Mouse (Mus musculus): ENCODE results near the gene Abhd12b. TPM values are rescaled to one million over a fixed set of nuclear protein-coding genes. Genes with fewer than 3 reads are reported as not detected.

Abhd12b gene
- total RNA-seq (2021) = not detected

DNA sequence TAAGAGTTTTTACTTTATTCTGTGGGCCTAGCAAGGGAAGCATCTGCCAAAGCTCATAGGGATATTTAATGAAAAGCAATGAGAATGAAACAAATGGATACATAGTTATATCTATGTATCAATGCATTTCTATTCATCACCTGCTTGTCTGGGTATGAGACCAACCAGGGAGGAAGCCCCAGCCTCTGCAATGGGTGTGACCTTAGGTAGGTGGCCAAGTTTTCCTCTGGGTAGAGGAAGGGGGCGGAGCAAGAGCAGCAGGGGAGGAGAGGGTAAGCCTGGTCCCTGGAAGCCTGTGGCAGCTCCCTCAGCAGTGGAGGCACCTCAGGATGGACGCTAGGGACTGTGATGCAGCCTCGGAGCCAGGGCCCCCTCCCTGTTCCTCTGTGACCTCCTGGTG is at the start of gene Abhd12b:
Abhd12b (plus strand) TSS at position 301 of the 400 bp plus-strand sequence.
- DNase-seq (ENCODE audit: low spot score) = no peak
- intact Hi-C loops (cut with DNase I) = no loop called here

DNA sequence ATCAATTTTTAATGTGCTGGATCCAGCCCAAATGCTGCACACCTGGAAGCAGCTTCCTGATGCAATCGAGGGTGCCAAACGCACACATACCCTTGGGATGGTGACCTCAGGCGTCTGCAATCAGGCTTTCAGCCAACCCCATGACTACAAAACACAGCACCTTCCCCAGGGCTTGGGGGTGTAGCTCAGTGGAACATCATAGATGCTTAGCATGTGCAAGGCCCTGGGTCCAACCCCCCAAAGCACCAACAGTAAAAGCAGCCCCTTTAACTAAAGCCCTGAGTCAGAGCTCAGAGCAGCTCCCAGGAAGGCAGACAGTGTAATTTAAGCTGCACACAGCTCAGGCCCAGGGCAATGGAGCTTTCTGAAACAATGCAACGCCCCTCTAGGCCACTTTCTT is 49.7 kb upstream of the Abhd12b start:
- no peak for DNase-seq (ENCODE audit: low spot score)
- intact Hi-C loops (cut with DNase I) = no loop called here

DNA sequence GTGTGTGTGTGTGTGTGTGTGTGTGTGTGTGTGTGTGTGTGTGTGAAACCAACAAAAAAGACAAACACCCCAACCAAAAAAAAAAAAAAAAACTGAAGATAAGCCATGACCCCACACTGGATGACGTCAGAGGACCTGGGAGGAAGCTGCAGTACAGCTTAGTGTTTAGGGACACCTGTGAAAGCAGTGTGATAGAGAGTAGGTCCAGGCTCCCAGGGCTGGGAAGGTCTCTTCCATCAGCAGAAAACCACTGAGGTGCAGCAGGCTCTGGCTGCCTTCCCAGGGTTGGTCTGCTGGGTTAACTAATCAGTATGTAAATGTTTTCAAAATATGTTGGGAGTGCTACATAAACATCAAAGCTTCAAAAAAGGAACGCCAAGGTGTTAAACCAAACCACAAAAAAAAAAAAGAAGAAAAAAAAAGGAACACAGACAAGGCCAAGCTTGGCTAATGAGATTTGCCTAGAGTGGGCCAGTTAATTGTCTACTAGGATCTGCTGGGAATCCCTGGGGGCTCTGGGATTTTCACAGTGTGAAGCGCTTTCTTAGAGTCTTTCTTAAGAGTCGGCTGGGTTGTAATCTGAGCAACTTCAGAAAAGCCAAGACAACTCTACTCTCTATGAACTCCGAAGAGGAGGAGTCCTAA is 49.0 kb upstream of the Abhd12b start:
- no peak for DNase-seq (ENCODE audit: low spot score)
- intact Hi-C loops (cut with DNase I) = no loop called here

DNA sequence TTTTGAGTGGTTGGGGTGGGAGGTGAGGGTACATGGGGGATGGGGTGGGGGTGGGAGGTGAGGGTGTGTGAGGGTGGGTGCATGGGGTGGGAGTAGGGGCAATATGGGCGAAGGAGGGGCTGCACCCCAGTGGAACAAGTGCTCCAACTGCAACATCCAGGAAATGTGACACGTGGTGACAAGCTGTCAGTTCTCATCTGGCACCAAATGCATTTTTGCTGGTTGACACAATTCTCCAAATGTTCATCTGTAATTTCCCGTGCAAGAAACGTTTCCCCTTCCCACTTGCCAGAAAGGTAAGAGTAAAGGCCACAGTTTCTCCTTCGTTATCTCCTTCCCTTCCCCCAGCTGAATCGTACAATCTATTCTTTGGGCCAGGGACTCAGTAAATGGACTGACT is 48.1 kb upstream of the Abhd12b start:
- intact Hi-C loops (cut with DNase I) = no loop called here
- DNase-seq (ENCODE audit: low spot score) = no peak

DNA sequence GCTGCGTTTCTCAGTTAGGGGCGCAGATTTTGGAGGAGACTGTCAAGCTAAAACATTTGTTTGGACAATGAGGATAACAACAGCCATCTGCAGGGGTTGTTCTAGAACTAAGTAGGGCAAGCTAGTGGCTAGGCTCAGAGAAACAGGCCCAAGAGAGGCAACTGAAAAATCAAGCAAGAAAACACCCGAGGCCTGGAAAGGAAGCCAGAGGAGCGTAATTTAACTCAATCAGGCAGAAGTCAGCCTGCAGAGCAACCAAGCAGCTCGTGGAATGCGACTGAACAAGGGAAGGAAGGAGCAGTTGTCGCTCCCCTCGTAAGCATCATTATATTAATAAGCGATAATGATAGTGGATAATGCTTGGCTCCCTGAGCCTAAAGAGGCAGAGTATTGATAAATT is 47.4 kb upstream of the Abhd12b start:
- intact Hi-C loops (cut with DNase I) = no loop called here
- DNase-seq (ENCODE audit: low spot score) = no peak

DNA sequence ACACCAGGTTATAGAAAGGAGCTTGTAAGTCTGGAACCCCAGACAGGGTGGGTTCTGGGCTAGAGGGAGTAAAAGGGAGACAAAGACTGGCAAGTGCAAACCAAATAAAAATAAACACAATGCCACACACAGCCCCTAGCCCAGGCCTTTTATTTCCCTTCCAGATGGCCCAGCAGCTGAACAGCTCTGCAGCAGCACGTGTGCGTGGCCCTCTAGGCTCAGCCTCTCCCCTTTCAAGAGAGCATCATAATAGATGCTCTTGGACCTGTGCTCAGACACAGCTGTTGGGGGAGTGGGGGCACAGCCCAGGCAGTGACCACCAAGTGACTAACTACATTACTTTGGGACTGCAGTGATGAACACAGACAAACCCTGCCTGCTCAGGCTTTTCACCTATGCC is 45.8 kb upstream of the Abhd12b start:
- intact Hi-C loops (cut with DNase I) = no loop called here
- no peak for DNase-seq (ENCODE audit: low spot score)

DNA sequence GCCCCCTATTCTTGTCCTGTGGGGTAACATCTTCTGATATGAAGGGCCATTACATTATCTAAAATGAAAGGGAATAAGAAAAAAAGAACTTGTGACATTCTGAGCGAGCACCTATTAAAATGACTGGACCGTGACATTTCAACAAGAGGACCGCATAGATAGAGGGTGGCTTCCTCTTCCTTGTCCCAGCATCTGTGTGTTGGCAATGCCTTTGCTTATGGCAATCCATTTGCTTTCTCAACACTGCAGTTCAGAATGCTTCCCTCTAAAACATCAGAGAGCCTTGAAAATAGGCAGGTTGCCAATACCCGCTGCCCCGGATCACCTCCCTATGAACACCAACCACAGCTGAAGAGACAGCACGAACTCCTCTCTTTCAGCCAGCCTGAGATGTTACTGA is 44.0 kb upstream of the Abhd12b start:
- intact Hi-C loops (cut with DNase I) = loop anchor here (5.0 kb wide), 1 partner anchor 37 kb away; no protein-coding TSS in a partner anchor

DNA sequence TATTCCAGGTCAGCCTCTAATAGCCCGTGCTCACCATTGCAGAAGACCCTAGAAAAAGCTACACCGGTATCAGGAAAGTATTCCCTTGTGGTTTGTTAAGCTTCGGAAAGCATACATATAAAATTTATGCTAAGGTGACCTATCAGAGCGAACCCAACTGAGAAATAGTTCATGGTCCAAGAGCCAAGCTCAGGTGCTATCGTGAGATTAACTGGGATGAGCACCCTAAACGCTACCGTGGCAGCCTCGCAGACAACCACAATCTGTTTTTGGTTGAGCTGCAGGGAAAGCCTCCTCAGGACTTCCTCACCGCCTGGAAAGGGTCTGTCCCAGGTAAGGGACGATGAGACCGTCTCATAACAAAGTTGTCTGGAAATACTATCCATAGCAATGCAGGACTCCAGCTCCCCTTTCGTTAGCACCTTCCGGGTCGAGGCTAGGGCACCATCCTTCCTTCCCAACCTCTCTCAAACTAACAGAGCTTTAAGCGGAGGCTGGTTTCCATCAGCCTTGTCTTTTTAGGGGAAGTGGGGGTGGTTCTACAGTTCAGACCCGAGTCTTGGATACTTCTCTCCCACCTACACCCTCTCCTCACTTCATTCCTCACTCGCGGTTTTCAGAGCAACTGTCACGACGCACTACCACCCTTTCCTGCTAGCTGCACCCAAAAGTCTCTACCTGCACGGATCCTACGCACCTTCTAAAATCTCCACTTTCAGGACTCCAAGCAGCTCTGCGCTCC is 43.4 kb upstream of the Abhd12b start:
- DNase-seq (ENCODE audit: low spot score) = no peak

More for the DNA sequence above, 44.0 kb upstream of the Abhd12b start:
- no peak for DNase-seq (ENCODE audit: low spot score)

DNA sequence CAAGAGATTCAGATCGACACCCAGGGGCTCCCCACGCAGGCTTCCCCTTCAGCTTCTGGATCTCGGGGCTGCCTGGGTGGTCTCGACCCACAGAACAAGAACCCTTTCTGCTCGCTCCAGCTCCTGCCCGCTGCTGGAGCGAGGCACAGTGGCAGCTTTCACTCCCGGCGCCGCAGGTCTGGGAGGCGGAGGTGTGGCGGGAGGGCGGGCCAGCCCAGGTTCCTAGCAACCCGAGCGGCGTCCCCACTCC is 42.9 kb upstream of the Abhd12b start:
- no peak for DNase-seq (ENCODE audit: low spot score)
- intact Hi-C loops (cut with DNase I) = loop anchor here (5.0 kb wide), 1 partner anchor 36 kb away; no protein-coding TSS in a partner anchor

More for the DNA sequence above, 43.4 kb upstream of the Abhd12b start:
- intact Hi-C loops (cut with DNase I) = loop anchor here (5.0 kb wide), 1 partner anchor 37 kb away; no protein-coding TSS in a partner anchor

DNA sequence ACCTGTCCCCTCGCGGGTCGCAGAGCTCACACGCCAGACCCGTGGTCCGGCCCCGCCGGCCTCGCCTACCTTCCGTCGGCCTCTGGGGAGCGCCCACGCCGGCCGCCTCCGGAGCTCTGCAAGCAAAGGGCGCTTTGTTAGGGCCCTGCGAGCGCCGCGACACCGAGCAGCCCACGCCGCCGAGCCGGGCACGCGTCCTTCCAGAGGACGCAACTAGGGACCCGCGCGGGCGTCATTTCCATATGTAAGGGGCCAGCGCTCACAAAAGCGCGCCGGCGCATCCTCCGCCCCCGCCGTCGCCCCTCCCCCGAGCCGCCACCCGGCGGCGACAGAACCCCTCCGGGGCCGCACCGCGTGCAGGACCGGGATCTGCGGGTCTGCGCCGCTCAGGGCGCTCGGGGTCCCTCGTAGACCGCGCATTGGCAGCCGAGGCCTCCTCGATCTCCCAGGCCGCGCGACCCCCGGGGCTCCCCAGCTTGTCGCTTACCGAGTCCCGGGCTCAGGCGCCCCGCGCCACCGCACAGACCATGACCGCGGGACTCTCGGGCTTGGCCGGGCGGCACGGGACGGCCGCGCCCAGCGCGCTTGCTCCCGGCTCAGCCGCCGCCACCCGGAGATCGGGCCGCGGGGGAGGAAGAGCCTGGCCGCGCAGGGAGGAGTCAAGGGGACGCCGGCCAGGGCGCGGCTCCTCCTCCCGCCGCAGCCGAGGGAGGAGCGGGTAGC is 42.4 kb upstream of the Abhd12b start:
- peak; percentile 77 for DNase-seq (ENCODE audit: low spot score)
- intact Hi-C loops (cut with DNase I) = loop anchor here (5.0 kb wide), 1 partner anchor 36 kb away; no protein-coding TSS in a partner anchor

DNA sequence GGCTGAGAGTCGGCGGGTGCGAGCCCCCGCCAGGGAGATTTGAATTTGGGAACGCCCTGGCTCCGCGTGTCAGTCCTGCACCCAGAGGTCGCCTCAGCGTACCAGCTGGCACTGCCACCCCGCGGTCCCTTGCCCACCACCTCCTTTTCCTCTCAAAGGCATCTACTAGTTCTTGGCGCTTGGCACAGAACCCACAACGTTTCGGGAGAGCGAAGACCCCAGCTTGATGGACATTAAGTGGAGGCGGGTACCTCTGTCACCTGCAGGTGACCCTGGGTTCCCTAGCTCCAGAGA is 41.9 kb upstream of the Abhd12b start:
- intact Hi-C loops (cut with DNase I) = loop anchor here (5.0 kb wide), 1 partner anchor 35 kb away; no protein-coding TSS in a partner anchor
- no peak for DNase-seq (ENCODE audit: low spot score)

DNA sequence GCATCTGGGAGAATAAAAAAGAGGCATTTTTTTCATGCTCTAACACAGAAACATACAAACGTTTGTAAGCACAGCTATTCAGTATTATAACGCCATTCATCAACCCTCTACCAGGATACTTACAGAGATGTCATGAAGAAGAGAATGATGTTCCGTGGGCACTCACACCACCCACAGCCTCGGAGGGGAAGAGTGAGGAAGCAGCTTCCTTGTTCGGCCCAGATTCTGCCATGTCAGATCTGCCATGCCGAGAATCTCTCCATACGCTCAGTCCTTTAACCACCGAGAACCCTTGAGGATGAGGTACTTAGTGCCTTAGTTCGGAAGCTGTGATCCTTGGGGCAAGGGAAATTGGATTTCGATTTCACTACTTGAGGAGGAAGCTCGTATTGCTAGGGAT is 40.6 kb upstream of the Abhd12b start, which contains the start of gene Nin:
Nin (minus strand) TSS at position 367 of the 400 bp plus-strand sequence.
- no peak for DNase-seq (ENCODE audit: low spot score)
- intact Hi-C loops (cut with DNase I) = loop anchor here (5.0 kb wide), 1 partner anchor 34 kb away; no protein-coding TSS in a partner anchor

DNA sequence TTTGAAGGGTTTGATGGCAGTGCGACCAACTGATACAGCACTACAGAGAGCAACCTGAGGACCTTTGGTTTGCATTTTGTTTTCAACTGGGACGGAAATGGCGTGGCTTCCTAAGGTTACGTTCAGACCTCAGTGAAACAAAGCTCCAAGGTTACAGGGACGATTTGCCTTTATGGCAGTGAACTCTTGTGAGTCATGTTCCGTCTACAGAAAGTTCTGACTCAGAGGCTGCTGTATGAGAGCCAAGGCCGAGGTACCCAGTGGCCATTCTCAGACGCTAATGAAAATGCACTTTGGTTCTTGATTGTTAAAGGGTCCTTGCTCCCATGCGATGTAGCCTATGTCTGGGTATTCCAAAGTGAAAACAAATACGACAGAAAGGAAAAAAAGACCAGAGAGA is 36.8 kb upstream of the Abhd12b start:
- no peak for DNase-seq (ENCODE audit: low spot score)
- intact Hi-C loops (cut with DNase I) = no loop called here

DNA sequence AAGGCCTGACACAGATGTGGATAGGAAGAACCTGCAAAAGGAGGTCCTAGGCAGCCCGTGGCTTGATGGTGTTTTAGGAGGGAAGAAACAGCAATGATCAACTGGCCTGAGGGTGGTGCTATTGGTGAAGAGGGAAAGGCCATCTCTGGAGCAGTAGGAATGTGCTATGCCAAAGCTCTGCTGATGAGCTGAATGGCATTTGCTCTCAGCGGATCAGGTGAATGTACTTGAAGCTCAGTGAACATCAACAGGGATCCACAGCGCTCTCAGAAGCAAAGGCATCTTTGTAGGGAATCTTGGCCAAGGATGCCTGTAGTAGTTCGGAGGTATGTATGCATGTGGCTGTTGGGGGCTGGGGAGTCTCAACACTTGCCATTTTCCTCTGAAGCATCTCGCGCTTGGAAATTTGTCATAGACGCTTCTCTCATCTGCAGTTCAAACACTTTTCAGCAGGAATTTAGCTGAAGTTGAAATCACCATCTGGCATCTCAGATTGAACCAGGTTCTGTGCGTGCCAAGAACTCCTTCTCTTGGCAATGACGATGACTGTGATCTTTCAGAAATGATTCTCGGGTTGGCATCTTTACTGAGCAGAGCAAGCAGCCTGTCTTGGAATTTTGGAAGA is 35.1 kb upstream of the Abhd12b start:
- intact Hi-C loops (cut with DNase I) = no loop called here
- DNase-seq (ENCODE audit: low spot score) = no peak

DNA sequence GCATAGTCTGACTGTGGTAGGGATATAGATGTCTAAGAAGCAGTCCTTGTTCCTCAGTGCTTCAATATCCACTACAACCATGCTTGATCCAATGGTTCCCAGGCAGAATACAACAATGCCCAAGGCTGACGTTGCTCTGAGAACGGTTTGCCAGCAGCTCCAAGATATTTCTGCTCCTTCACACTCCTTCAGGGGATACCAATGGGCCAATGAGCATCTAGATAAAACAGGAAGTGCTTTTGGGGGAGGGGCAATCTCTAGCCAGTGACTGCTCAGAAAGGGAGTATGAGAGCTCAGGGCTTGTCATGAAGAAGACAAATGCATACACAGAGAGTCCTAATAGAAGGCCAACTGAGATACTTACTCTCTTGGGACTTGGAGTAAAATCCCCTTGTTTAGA is 34.4 kb upstream of the Abhd12b start:
- intact Hi-C loops (cut with DNase I) = no loop called here
- DNase-seq (ENCODE audit: low spot score) = no peak

DNA sequence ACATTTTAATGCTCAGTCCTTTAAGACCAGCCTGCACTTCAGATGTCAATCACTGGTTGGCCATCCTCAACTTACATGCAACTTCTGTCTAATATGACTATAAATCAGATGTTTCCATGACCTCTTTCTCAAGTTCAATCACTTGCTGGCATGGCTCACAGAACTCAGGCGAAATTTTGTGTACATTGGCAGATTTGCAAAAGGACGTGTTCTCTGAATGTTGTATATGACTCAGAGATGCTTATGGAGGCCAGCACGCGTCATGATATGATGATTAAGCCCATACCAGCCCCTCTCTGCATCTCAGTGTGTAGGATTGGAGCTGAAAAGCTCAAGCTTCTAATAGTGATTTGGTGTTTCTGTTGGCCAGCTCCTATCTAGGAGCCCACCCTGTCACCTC is 27.3 kb upstream of the Abhd12b start:
- intact Hi-C loops (cut with DNase I) = no loop called here
- DNase-seq (ENCODE audit: low spot score) = no peak

DNA sequence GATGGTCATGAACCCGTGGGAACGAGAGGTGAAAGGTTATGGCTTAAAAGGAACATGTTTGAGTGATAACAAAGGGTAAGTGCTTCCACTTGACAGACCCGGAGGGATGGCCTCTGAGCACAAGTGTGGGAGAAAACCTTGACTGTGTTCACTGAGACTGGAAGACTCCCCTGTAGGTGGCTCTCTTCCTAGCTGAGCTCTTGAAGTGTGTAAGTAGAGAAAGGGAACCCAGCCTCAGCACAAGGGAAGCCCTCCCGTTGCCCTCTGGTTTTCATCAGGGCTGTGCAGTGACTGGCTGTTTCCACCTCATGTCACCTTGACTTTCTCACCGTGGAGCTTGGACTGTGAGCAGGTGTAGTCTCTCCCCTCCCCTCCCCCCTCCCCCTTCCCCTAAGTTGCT is 24.8 kb upstream of the Abhd12b start:
- intact Hi-C loops (cut with DNase I) = no loop called here
- DNase-seq (ENCODE audit: low spot score) = no peak

DNA sequence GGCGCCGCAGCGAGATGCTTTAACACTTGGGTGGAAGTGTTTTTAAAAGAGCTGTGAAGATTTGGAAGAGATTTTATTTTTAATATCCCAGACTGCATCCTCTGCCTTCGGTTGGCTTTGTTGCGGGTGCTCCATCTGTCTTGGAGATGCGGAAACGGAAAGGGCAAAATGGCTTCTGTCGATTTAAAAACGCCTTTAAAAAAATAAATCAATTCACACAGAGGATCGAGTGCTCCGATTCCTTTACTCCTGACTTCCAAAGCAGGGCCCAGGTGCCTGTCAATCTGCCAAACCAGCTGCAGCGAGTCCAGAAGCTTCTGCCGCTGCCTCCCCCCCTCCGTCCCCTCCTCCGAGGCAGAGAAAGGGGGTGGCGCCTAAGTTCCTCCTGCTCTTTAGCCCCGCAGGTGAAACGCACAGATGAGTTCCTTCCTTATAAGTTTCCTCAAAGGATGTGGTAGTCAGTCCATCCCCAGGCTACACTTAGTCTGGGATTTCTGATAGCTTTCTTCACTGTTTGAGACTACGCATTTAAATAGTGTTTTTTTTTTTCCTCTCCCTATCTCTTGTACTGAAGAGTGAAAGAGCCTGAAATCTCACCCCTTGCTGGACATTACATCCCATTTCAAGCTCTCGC is 22.8 kb upstream of the Abhd12b start:
- intact Hi-C loops (cut with DNase I) = no loop called here
- no peak for DNase-seq (ENCODE audit: low spot score)

DNA sequence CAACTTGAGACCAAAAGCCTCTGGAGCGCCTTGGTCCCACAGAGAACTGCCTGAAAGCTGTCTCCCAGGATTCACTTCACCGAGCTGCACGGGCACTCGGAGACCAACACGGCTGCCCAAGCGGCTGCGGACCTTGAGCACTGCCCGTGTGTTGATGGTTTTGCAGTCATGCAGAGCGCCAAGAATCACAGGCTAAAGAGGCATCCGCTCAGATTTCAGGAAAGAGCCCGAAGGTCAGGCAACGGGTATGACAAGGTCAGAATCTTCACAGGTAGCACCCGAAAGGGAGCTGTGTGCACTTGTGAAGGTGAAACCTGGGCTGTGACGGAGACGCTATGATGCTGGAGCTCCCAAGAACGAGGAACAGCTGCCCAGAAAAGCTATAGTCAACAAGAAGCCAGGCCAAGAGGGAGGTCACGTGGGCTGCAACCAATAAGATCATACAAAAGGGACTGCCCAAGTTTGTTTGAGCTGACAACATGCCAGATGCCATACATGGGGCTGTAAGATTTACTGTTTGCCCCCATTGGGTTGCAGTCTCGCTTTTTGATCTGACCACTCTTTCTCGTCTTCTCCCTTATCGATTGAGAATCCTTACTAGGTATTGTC is 19.2 kb upstream of the Abhd12b start:
- intact Hi-C loops (cut with DNase I) = no loop called here
- no peak for DNase-seq (ENCODE audit: low spot score)

All from heart, postnatal 25 days (tissue).